Mouse (Mus musculus): ENCODE results near the gene Eml6.

DNA sequence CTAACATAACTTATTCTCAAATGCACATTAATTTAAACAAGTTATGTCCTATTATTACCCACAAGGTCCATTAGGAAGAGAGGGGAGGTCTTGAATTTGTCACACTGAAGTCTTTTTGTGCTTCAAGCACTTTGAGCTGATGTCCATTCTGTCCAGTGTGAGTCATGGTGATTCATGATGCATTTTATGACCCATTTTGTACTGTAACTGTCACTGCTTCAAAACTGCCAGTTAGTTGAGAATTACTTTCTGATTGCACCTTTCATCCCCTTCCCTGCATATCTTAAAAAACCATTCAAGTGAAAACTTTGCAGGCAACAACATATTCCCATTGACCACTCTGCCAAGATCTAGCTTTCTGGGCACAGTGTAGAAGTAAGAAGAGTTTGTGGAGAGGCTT is 188.8 kb downstream of the Eml6 start:
- TF ChIP-seq GATA1 (IDR thresholded peaks at IDR 0.05; ENCODE audit: low read length) = no peak
- TF ChIP-seq TAL1 (IDR thresholded peaks at IDR 0.05; ENCODE audit: low read length) = no peak
